Mouse (Mus musculus) liver, postnatal 0 days (tissue): ENCODE results near the gene Capn9.
A peak's percentile ranks its signal among the peaks of the same experiment; 100 is the strongest.

ENCODE experiments used
- CTCF ChIP-seq: sonication (generic); IDR thresholded peaks from 2 replicates; pipeline ENCODE4 v1.5.1; 2016; ENCODE audit warnings: antibody characterized with exemption, low read depth
- EP300 ChIP-seq: IDR thresholded peaks from 2 replicates; pipeline ENCODE4 v1.6.1; 2016; ENCODE audit warnings: antibody characterized with exemption, low read depth, mild to moderate bottlenecking

DNA sequence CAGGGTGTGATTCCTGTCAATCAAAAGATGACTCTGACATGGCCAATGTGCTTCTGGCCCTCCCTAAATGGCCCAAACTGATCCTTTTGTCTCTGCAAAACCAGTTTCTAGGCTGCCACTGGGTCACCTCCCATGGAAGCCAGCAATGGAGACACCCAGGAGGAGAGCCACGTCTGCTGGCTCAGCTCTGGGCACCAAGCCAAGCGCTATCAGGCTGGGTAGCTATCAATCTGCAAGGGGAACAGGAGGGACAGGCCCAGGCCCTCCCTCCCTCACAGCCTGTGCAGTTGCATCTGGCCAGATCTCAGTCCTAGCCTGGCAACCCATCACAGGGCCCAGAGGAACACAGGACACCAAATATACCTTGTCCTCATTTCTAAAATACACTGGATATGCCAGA is 82.5 kb downstream of the Capn9 start:
- TF ChIP-seq CTCF (no peak), EP300 (peak; percentile 60)
